Mouse (Mus musculus) lung, embryonic 14.5 days (tissue): ENCODE measurements around the gene Dennd1b. TPM values are rescaled to one million over a fixed set of nuclear protein-coding genes. Genes with fewer than 3 reads are reported as not detected.

ENCODE experiments used
- ATAC-seq: fragments of 200-750 bp; cut with Nextera tagmentation; 2 replicates; pipeline ENCODE4 v1.8.0; 2017; ENCODE audit warnings: mild to moderate bottlenecking, moderate TSS enrichment, moderate library complexity; ENCODE audit not compliant: insufficient read depth
- DNase-seq: peaks from one replicate; pipeline ENCODE4 v3.0.0-alpha.2; 2015
- H3K27ac ChIP-seq: fragments of 300-500 bp; sonication (generic); 2 replicates; pipeline ENCODE4 v1.5.1; 2014; ENCODE audit warnings: low read depth, mild to moderate bottlenecking, moderate library complexity
- H3K27me3 ChIP-seq: fragments of 300-500 bp; sonication (generic); 2 replicates; pipeline ENCODE4 v1.6.1; 2014; ENCODE audit warnings: low read length, control low read depth; ENCODE audit not compliant: insufficient read depth
- H3K36me3 ChIP-seq: fragments of 300-500 bp; sonication (generic); 2 replicates; pipeline ENCODE4 v1.6.1; 2014; ENCODE audit warnings: control low read depth; ENCODE audit not compliant: insufficient read depth
- H3K4me1 ChIP-seq: fragments of 300-500 bp; sonication (generic); 2 replicates; pipeline ENCODE4 v1.6.1; 2014; ENCODE audit warnings: antibody characterized with exemption, control low read depth; ENCODE audit not compliant: insufficient read depth
- H3K4me2 ChIP-seq: fragments of 300-500 bp; sonication (generic); 2 replicates; pipeline ENCODE4 v1.6.1; 2014; ENCODE audit warnings: mild to moderate bottlenecking
- H3K4me3 ChIP-seq: fragments of 300-500 bp; sonication (generic); 2 replicates; pipeline ENCODE4 v1.5.1; 2014; ENCODE audit warnings: low read depth, low read length
- H3K9ac ChIP-seq: fragments of 300-500 bp; sonication (generic); 2 replicates; pipeline ENCODE4 v1.6.1; 2014
- H3K9me3 ChIP-seq: fragments of 300-500 bp; sonication (generic); 2 replicates; pipeline ENCODE4 v1.6.1; 2016; ENCODE audit warnings: low read depth, low read length, control low read depth
- CTCF ChIP-seq: IDR thresholded peaks from 2 replicates; pipeline ENCODE4 v1.5.1; 2016; ENCODE audit warnings: antibody characterized with exemption, low read depth
- WGBS: fragments of 180-500 bp; shearing (Covaris S2); extraction: QIAGEN DNeasy Blood & Tissue Kit; methylation state at CpG from one replicate; pipeline ENCODE4 v1.1.7; 2014; 5-methylcytosine and 5-hydroxymethylcytosine counted together
- polyA plus RNA-seq: library from polyadenylated mRNA; unstranded; fragments of >200 nt; fragmentation: Nextera tagmentation; extraction: Ambion mirVana; gene quantifications from 2 replicates; pipeline ENCODE4 v1.2.1, GENCODE M21; 2014

Gene Dennd1b
- polyA plus RNA-seq, 1 experiment from 2014 or later: 10.8 TPM

GRCm38 (mm10) chr1:138974836-138975235 lies 11.6 kb downstream of the Dennd1b start:
- H3K4me3 ChIP-seq: no peak overlapping the region
- ATAC-seq (no peak), DNase-seq (no peak)
- no peaks in the 10 kb centered on the region for H3K9me3 ChIP-seq
- no peaks in the 10 kb centered on the region for H3K36me3 ChIP-seq
- no peak overlapping the region for H3K4me2 ChIP-seq
- no peaks in the 10 kb centered on the region for H3K27me3 ChIP-seq
- no peak overlapping the region for H3K9ac ChIP-seq
- 74% methylated on average over 8 of the region's 8 CpGs for WGBS
- H3K27ac ChIP-seq: no peak overlapping the region
- no peak for TF ChIP-seq CTCF
- H3K4me1 ChIP-seq: no peaks in the 10 kb centered on the region

- WGBS: 54% methylated on average over 1 of the region's 1 CpGs
- Histone ChIP-seq H3K9ac (no peak overlapping the region), H3K4me3 (no peak overlapping the region), H3K4me2 (no peak overlapping the region), H3K9me3 (no peaks in the 10 kb centered on the region), H3K36me3 (no peaks in the 10 kb centered on the region), H3K27ac (no peak overlapping the region), H3K4me1 (no peaks in the 10 kb centered on the region), H3K27me3 (no peaks in the 10 kb centered on the region)
- DNase-seq: no peak
- TF ChIP-seq CTCF: no peak
- no peak for ATAC-seq
Observed at GRCm38 (mm10) chr1:138975945-138976344, 12.7 kb downstream of the Dennd1b start.

- Histone ChIP-seq H3K4me3 (no peak overlapping the region), H3K27me3 (no peaks in the 10 kb centered on the region), H3K27ac (peak overlapping the region; percentile 50; the same call in 1 of the 2 replicates), H3K4me2 (no peak overlapping the region), H3K9me3 (no peaks in the 10 kb centered on the region), H3K4me1 (no peaks in the 10 kb centered on the region), H3K36me3 (no peaks in the 10 kb centered on the region), H3K9ac (no peak overlapping the region)
- no peak for DNase-seq
- TF ChIP-seq CTCF: no peak
- no peak for ATAC-seq
- WGBS: 78% methylated on average over 7 of the region's 7 CpGs
Observed at GRCm38 (mm10) chr1:138982203-138982602, 19.0 kb downstream of the Dennd1b start.

- H3K27ac ChIP-seq: peak overlapping the region; percentile 50; the same call in 1 of the 2 replicates
- WGBS: 55% methylated on average over 5 of the region's 5 CpGs
- TF ChIP-seq CTCF: no peak
Observed at GRCm38 (mm10) chr1:138982611-138983010, 19.4 kb downstream of the Dennd1b start.

GRCm38 (mm10) chr1:138983064-138983463 lies 19.8 kb downstream of the Dennd1b start:
- no peak overlapping the region for H3K27ac ChIP-seq
- H3K4me1 ChIP-seq: no peaks in the 10 kb centered on the region
- H3K4me3 ChIP-seq: no peak overlapping the region
- no peaks in the 10 kb centered on the region for H3K27me3 ChIP-seq
- no peak overlapping the region for H3K4me2 ChIP-seq
- no peak for TF ChIP-seq CTCF
- ATAC-seq: no peak
- no peaks in the 10 kb centered on the region for H3K36me3 ChIP-seq
- no peak overlapping the region for H3K9ac ChIP-seq
- DNase-seq: no peak
- no peaks in the 10 kb centered on the region for H3K9me3 ChIP-seq
- WGBS: 39% methylated on average over 2 of the region's 2 CpGs

More at GRCm38 (mm10) chr1:138982611-138983010, 19.4 kb downstream of the Dennd1b start:
- H3K9me3 ChIP-seq: no peaks in the 10 kb centered on the region
- H3K9ac ChIP-seq: no peak overlapping the region
- H3K36me3 ChIP-seq: no peaks in the 10 kb centered on the region
- H3K27me3 ChIP-seq: no peaks in the 10 kb centered on the region
- H3K4me3 ChIP-seq: no peak overlapping the region
- H3K4me1 ChIP-seq: no peaks in the 10 kb centered on the region
- no peak overlapping the region for H3K4me2 ChIP-seq
- ATAC-seq (no peak), DNase-seq (no peak)

- ATAC-seq: peak; percentile 57; the same call in 1 of the 2 replicates
Observed at GRCm38 (mm10) chr1:138983465-138983864, 20.2 kb downstream of the Dennd1b start.

GRCm38 (mm10) chr1:138984161-138984560 lies 20.9 kb downstream of the Dennd1b start:
- no peaks in the 10 kb centered on the region for H3K36me3 ChIP-seq
- H3K9me3 ChIP-seq: no peaks in the 10 kb centered on the region
- H3K4me1 ChIP-seq: no peaks in the 10 kb centered on the region
- ATAC-seq: peak; percentile 16; the same call in 1 of the 2 replicates
- H3K4me3 ChIP-seq: no peak overlapping the region
- no peak overlapping the region for H3K9ac ChIP-seq
- WGBS: 80% methylated on average over 4 of the region's 4 CpGs
- H3K27ac ChIP-seq: no peak overlapping the region
- DNase-seq: no peak
- no peak overlapping the region for H3K4me2 ChIP-seq
- H3K27me3 ChIP-seq: no peaks in the 10 kb centered on the region
- no peak for TF ChIP-seq CTCF

More at GRCm38 (mm10) chr1:138983465-138983864, 20.2 kb downstream of the Dennd1b start:
- 40% methylated on average over 6 of the region's 6 CpGs for WGBS
- H3K27ac ChIP-seq: no peak overlapping the region
- H3K4me3 ChIP-seq: no peak overlapping the region
- H3K27me3 ChIP-seq: no peaks in the 10 kb centered on the region
- TF ChIP-seq CTCF: no peak
- no peak overlapping the region for H3K9ac ChIP-seq
- no peaks in the 10 kb centered on the region for H3K36me3 ChIP-seq
- H3K4me1 ChIP-seq: no peaks in the 10 kb centered on the region
- peak; percentile 39 for DNase-seq
- no peak overlapping the region for H3K4me2 ChIP-seq
- no peaks in the 10 kb centered on the region for H3K9me3 ChIP-seq
